Mouse (Mus musculus): Measurements from ENCODE around the gene Kri1.

GRCm38 (mm10) chr9:21332161-21333061 is 44.6 kb upstream of the Kri1 start:
- TF ChIP-seq CTCF (IDR thresholded peaks at IDR 0.05; ENCODE audit: borderline replicate concordance, insufficient read depth, low read length) (no peak), POLR2A (IDR thresholded peaks at IDR 0.05; ENCODE audit: low read depth, low read length) (no peak)
